Mouse (Mus musculus): ENCODE measurements around the gene Epha1. TPM values are rescaled to one million over a fixed set of nuclear protein-coding genes. Genes with fewer than 3 reads are reported as not detected.
A peak's percentile ranks its signal among the peaks of the same experiment; 100 is the strongest.

The Epha1 gene
- polyA plus RNA-seq, 1 experiment, result 64.8 TPM

- Histone ChIP-seq H3K4me3 (ENCODE audit: low read depth, low read length) (no peak overlapping the region), H3K27ac (ENCODE audit: insufficient read depth, low read depth, low read length) (no peak overlapping the region), H3K36me3 (ENCODE audit: control insufficient read depth, insufficient read depth, low read length) (no peaks in the 10 kb centered on the region), H3K4me1 (ENCODE audit: control insufficient read depth, insufficient read depth, insufficient read length, low read length) (no peaks in the 10 kb centered on the region), H3K27me3 (ENCODE audit: control insufficient read depth, insufficient read depth, low read length) (no peaks in the 10 kb centered on the region)
- TF ChIP-seq POLR2A (IDR thresholded peaks at IDR 0.05; ENCODE audit: low read depth, low read length) (no peak), CTCF (IDR thresholded peaks at IDR 0.05; ENCODE audit: extremely low read depth, insufficient read length, insufficient replicate concordance, low read depth, low read length) (no peak)
- WGBS, result 74% methylated on average over 2 of the region's 2 CpGs
These were observed 33.9 kb downstream of the Epha1 start for GRCm38 (mm10) chr6:42339189-42339588.

- Histone ChIP-seq H3K27ac (ENCODE audit: insufficient read depth, low read depth, low read length) (no peak overlapping the region), H3K36me3 (ENCODE audit: control insufficient read depth, insufficient read depth, low read length) (no peaks in the 10 kb centered on the region), H3K4me3 (ENCODE audit: low read depth, low read length) (no peak overlapping the region), H3K27me3 (ENCODE audit: control insufficient read depth, insufficient read depth, low read length) (no peaks in the 10 kb centered on the region), H3K4me1 (ENCODE audit: control insufficient read depth, insufficient read depth, insufficient read length, low read length) (no peaks in the 10 kb centered on the region)
- TF ChIP-seq POLR2A (IDR thresholded peaks at IDR 0.05; ENCODE audit: low read depth, low read length), result no peak
- no peak for TF ChIP-seq CTCF (IDR thresholded peaks at IDR 0.05; ENCODE audit: extremely low read depth, insufficient read length, insufficient replicate concordance, low read depth, low read length)
- 87% methylated on average over 3 of the region's 3 CpGs for WGBS
These were observed 42.1 kb downstream of the Epha1 start for GRCm38 (mm10) chr6:42330946-42331345.

- 79% methylated on average over 3 of the region's 3 CpGs for WGBS
- TF ChIP-seq CTCF (IDR thresholded peaks at IDR 0.05; ENCODE audit: extremely low read depth, insufficient read length, insufficient replicate concordance, low read depth, low read length) (no peak), POLR2A (IDR thresholded peaks at IDR 0.05; ENCODE audit: low read depth, low read length) (no peak)
- no peak overlapping the region for H3K27ac ChIP-seq (ENCODE audit: insufficient read depth, low read depth, low read length)
These were observed 42.9 kb downstream of the Epha1 start for GRCm38 (mm10) chr6:42330216-42330615.

GRCm38 (mm10) chr6:42328757-42329156 is 44.3 kb downstream of the Epha1 start:
- TF ChIP-seq POLR2A (IDR thresholded peaks at IDR 0.05; ENCODE audit: low read depth, low read length), result no peak
- no peak for TF ChIP-seq CTCF (IDR thresholded peaks at IDR 0.05; ENCODE audit: extremely low read depth, insufficient read length, insufficient replicate concordance, low read depth, low read length)
- Histone ChIP-seq H3K4me3 (ENCODE audit: low read depth, low read length) (no peak overlapping the region), H3K27ac (ENCODE audit: insufficient read depth, low read depth, low read length) (no peak overlapping the region), H3K4me1 (ENCODE audit: control insufficient read depth, insufficient read depth, insufficient read length, low read length) (peaks cover under 1% of the 10 kb centered on the region; the same call in 1 of the 2 replicates), H3K27me3 (ENCODE audit: control insufficient read depth, insufficient read depth, low read length) (peaks cover 10% of the 10 kb centered on the region), H3K36me3 (ENCODE audit: control insufficient read depth, insufficient read depth, low read length) (no peaks in the 10 kb centered on the region)
- 62% methylated on average over 3 of the region's 3 CpGs for WGBS

More at GRCm38 (mm10) chr6:42330216-42330615, 42.9 kb downstream of the Epha1 start:
- Histone ChIP-seq H3K4me3 (ENCODE audit: low read depth, low read length) (no peak overlapping the region), H3K36me3 (ENCODE audit: control insufficient read depth, insufficient read depth, low read length) (no peaks in the 10 kb centered on the region), H3K27me3 (ENCODE audit: control insufficient read depth, insufficient read depth, low read length) (no peaks in the 10 kb centered on the region), H3K4me1 (ENCODE audit: control insufficient read depth, insufficient read depth, insufficient read length, low read length) (no peaks in the 10 kb centered on the region)

GRCm38 (mm10) chr6:42326509-42326908 is 46.6 kb downstream of the Epha1 start:
- H3K36me3 ChIP-seq (ENCODE audit: control insufficient read depth, insufficient read depth, low read length), result no peaks in the 10 kb centered on the region
- TF ChIP-seq POLR2A (IDR thresholded peaks at IDR 0.05; ENCODE audit: low read depth, low read length), result no peak
- no peak for TF ChIP-seq CTCF (IDR thresholded peaks at IDR 0.05; ENCODE audit: extremely low read depth, insufficient read length, insufficient replicate concordance, low read depth, low read length)
- H3K27me3 ChIP-seq (ENCODE audit: control insufficient read depth, insufficient read depth, low read length), result peaks cover 27% of the 10 kb centered on the region
- H3K4me3 ChIP-seq (ENCODE audit: low read depth, low read length), result no peak overlapping the region
- WGBS, result 86% methylated on average over 3 of the region's 3 CpGs
- no peak overlapping the region for H3K27ac ChIP-seq (ENCODE audit: insufficient read depth, low read depth, low read length)
- H3K4me1 ChIP-seq (ENCODE audit: control insufficient read depth, insufficient read depth, insufficient read length, low read length), result peaks cover 3% of the 10 kb centered on the region; the same call in 1 of the 2 replicates

- Histone ChIP-seq H3K27me3 (ENCODE audit: control insufficient read depth, insufficient read depth, low read length) (peaks cover 27% of the 10 kb centered on the region), H3K4me3 (ENCODE audit: low read depth, low read length) (no peak overlapping the region), H3K4me1 (ENCODE audit: control insufficient read depth, insufficient read depth, insufficient read length, low read length) (peaks cover 3% of the 10 kb centered on the region; the same call in 1 of the 2 replicates), H3K27ac (ENCODE audit: insufficient read depth, low read depth, low read length) (no peak overlapping the region), H3K36me3 (ENCODE audit: control insufficient read depth, insufficient read depth, low read length) (no peaks in the 10 kb centered on the region)
- TF ChIP-seq POLR2A (IDR thresholded peaks at IDR 0.05; ENCODE audit: low read depth, low read length), result no peak
- peak; percentile 85; the same call in 1 of the 2 replicates for TF ChIP-seq CTCF (IDR thresholded peaks at IDR 0.05; ENCODE audit: extremely low read depth, insufficient read length, insufficient replicate concordance, low read depth, low read length)
- 9% methylated on average over 7 of the region's 7 CpGs for WGBS
These were observed 47.8 kb downstream of the Epha1 start for GRCm38 (mm10) chr6:42325268-42325609.

GRCm38 (mm10) chr6:42324482-42325267 is 48.4 kb downstream of the Epha1 start, which contains the start of gene Fam131b:
Fam131b (minus strand) TSS chr6:42324643.
- 2% methylated on average over 47 of the region's 68 CpGs for WGBS
- TF ChIP-seq POLR2A (IDR thresholded peaks at IDR 0.05; ENCODE audit: low read depth, low read length), result no peak
- no peak for TF ChIP-seq CTCF (IDR thresholded peaks at IDR 0.05; ENCODE audit: extremely low read depth, insufficient read length, insufficient replicate concordance, low read depth, low read length)
- no peak within 1 kb of the TSS for H3K27ac ChIP-seq (ENCODE audit: insufficient read depth, low read depth, low read length)
- H3K4me3 ChIP-seq (ENCODE audit: low read depth, low read length), result peak within 1 kb of the TSS; percentile 47
- peaks cover 27% of the 10 kb centered on the region for H3K27me3 ChIP-seq (ENCODE audit: control insufficient read depth, insufficient read depth, low read length)
- no peaks in the 10 kb centered on the region for H3K36me3 ChIP-seq (ENCODE audit: control insufficient read depth, insufficient read depth, low read length)
- peaks cover 3% of the 10 kb centered on the region; the same call in 1 of the 2 replicates for H3K4me1 ChIP-seq (ENCODE audit: control insufficient read depth, insufficient read depth, insufficient read length, low read length)
